Mouse (Mus musculus) spleen, adult 2 months (tissue): ENCODE measurements around the gene Lrrc1. TPM values are rescaled to one million over a fixed set of nuclear protein-coding genes. Genes with fewer than 3 reads are reported as not detected.

Experiments
- DNase-seq, 2 experiments: peaks; one replicate each; pipeline versions ENCODE4 v3.0.0 to v3.0.0-alpha.2; 2012 to 2021; ENCODE audit warnings: low spot score in 2 of 2, low read depth in 1 of 2
- H3K27ac ChIP-seq: fragments of 200-500 bp; 2 replicates; pipeline ENCODE4 v1.5.1; 2012; ENCODE audit warnings: low read length, inconsistent platforms; ENCODE audit not compliant: insufficient read depth
- H3K27me3 ChIP-seq: fragments of 200-500 bp; 2 replicates; pipeline ENCODE4 v1.6.1; 2012; ENCODE audit warnings: mild to moderate bottlenecking, moderate library complexity, low read length, inconsistent platforms; ENCODE audit not compliant: control insufficient read depth, insufficient read depth
- H3K36me3 ChIP-seq: fragments of 200-500 bp; 2 replicates; pipeline ENCODE4 v1.6.1; 2012; ENCODE audit warnings: mild to moderate bottlenecking, low read length, inconsistent platforms; ENCODE audit not compliant: control insufficient read depth, insufficient read depth
- H3K4me1 ChIP-seq: fragments of 200-500 bp; 2 replicates; pipeline ENCODE4 v1.6.1; 2011; ENCODE audit warnings: inconsistent platforms; ENCODE audit not compliant: control insufficient read depth, insufficient read depth, insufficient read length
- H3K4me3 ChIP-seq: fragments of 200-500 bp; 2 replicates; pipeline ENCODE4 v1.5.1; 2011; ENCODE audit warnings: mild to moderate bottlenecking, inconsistent platforms; ENCODE audit not compliant: insufficient read depth, insufficient read length; ENCODE audit errors: extremely low read depth
- CTCF ChIP-seq: fragments of 200-500 bp; IDR thresholded peaks from 2 replicates; pipeline ENCODE4 v1.5.1; 2011; ENCODE audit warnings: mild to moderate bottlenecking, inconsistent platforms; ENCODE audit not compliant: insufficient read depth, insufficient read length, insufficient replicate concordance; ENCODE audit errors: extremely low read depth
- POLR2A ChIP-seq: fragments of 200-500 bp; IDR thresholded peaks from 2 replicates; pipeline ENCODE4 v1.6.1; 2011; ENCODE audit warnings: low read depth, low read length, inconsistent platforms
- WGBS: fragments of 180-500 bp; shearing (Covaris S2); methylation state at CpG from one replicate; pipeline ENCODE4 v1.1.7; 2018; 5-methylcytosine and 5-hydroxymethylcytosine counted together
- polyA plus RNA-seq: library from polyadenylated mRNA; depleted of rRNA; stranded (reverse); fragments of >200 nt; gene quantifications from 2 replicates; pipeline ENCODE4 v1.2.3, GENCODE M21; 2012; rRNA removed

The Lrrc1 gene
- polyA plus RNA-seq, 1 experiment: 12.7 TPM

- Histone ChIP-seq H3K4me3 (no peak overlapping the region), H3K4me1 (no peaks in the 10 kb centered on the region), H3K27me3 (no peaks in the 10 kb centered on the region), H3K27ac (no peak overlapping the region), H3K36me3 (no peaks in the 10 kb centered on the region)
- DNase-seq: no peak
- TF ChIP-seq CTCF (no peak), POLR2A (no peak)
- WGBS: 92% methylated on average over 4 of the region's 4 CpGs
Observed at GRCm38 (mm10) chr9:77383951-77384350, 160.7 kb downstream of the Lrrc1 start.

GRCm38 (mm10) chr9:77382514-77382913, 162.2 kb downstream of the Lrrc1 start:
- H3K27ac ChIP-seq: no peak overlapping the region
- H3K36me3 ChIP-seq: no peaks in the 10 kb centered on the region
- DNase-seq: no peak
- H3K27me3 ChIP-seq: no peaks in the 10 kb centered on the region
- no peaks in the 10 kb centered on the region for H3K4me1 ChIP-seq
- TF ChIP-seq CTCF: no peak
- TF ChIP-seq POLR2A: no peak
- WGBS: 83% methylated on average over 3 of the region's 3 CpGs
- no peak overlapping the region for H3K4me3 ChIP-seq

GRCm38 (mm10) chr9:77381565-77381964, 163.1 kb downstream of the Lrrc1 start:
- WGBS: 18% methylated on average over 5 of the region's 5 CpGs
- Histone ChIP-seq H3K4me1 (no peaks in the 10 kb centered on the region), H3K4me3 (no peak overlapping the region), H3K27ac (no peak overlapping the region), H3K27me3 (no peaks in the 10 kb centered on the region), H3K36me3 (no peaks in the 10 kb centered on the region)
- TF ChIP-seq CTCF: peak; percentile 77; the same call in 1 of the 2 replicates
- no peak for TF ChIP-seq POLR2A
- peak in 1 of 2 experiments; percentile 31 for DNase-seq

Other genes starting within 250 kb of the Lrrc1 start
- gene Mlip, start 191.9 kb downstream of the Lrrc1 start, polyA plus RNA-seq: not detected in 2 replicates
- gene Klhl31, start 91.6 kb upstream of the Lrrc1 start, polyA plus RNA-seq: not detected in 2 replicates
- 14.1 and 15.3 TPM in 2 replicates for gene Gclc, start 209.7 kb upstream of the Lrrc1 start, polyA plus RNA-seq